Mouse (Mus musculus) ES-Bruce4 (cell line): ENCODE measurements around the gene Emx1. TPM values are rescaled to one million over a fixed set of nuclear protein-coding genes. Genes with fewer than 3 reads are reported as not detected.
"Not testable (repeated sequence)": the region's sequence is repeated elsewhere in the genome, so short reads cannot be mapped to it uniquely, and the experiment has no call there.

Source experiments
- H3K27ac ChIP-seq: 2 replicates; pipeline ENCODE4 v1.5.1; 2012; ENCODE audit warnings: low read length, inconsistent platforms; ENCODE audit not compliant: insufficient read depth
- H3K27me3 ChIP-seq: 2 replicates; pipeline ENCODE4 v1.6.1; 2012; ENCODE audit warnings: mild to moderate bottlenecking, low read length, inconsistent platforms; ENCODE audit not compliant: control insufficient read depth, poor library complexity, insufficient read depth, severe bottlenecking
- H3K36me3 ChIP-seq: 2 replicates; pipeline ENCODE4 v1.6.1; 2012; ENCODE audit warnings: inconsistent platforms, mild to moderate bottlenecking, low read length, moderate library complexity; ENCODE audit not compliant: control insufficient read depth, poor library complexity, insufficient read depth, severe bottlenecking
- H3K4me1 ChIP-seq: one replicate; pipeline ENCODE4 v1.8.1; 2011; ENCODE audit warnings: low read length; ENCODE audit not compliant: control insufficient read depth, insufficient read depth
- H3K4me3 ChIP-seq: 2 replicates; pipeline ENCODE4 v1.5.1; 2011; ENCODE audit warnings: low read depth, mild to moderate bottlenecking, low read length
- H3K9ac ChIP-seq: 2 replicates; pipeline ENCODE4 v1.6.1; 2012; ENCODE audit warnings: low read depth, mild to moderate bottlenecking, inconsistent platforms; ENCODE audit not compliant: poor library complexity, severe bottlenecking
- H3K9me3 ChIP-seq: replicated peaks from 2 replicates; pipeline ENCODE4 v1.6.1; 2012; ENCODE audit warnings: mild to moderate bottlenecking, low read length, inconsistent platforms; ENCODE audit not compliant: control insufficient read depth, poor library complexity, insufficient read depth, severe bottlenecking
- CTCF ChIP-seq: IDR thresholded peaks from one replicate; pipeline ENCODE4 v1.8.1; 2011; ENCODE audit warnings: low read depth, low read length
- EP300 ChIP-seq: IDR thresholded peaks from 2 replicates; pipeline ENCODE4 v1.6.1; 2011; ENCODE audit warnings: low read depth, low read length; ENCODE audit not compliant: insufficient read depth
- POLR2A ChIP-seq: IDR thresholded peaks from one replicate; pipeline ENCODE4 v1.8.1; 2011; ENCODE audit warnings: low read length; ENCODE audit not compliant: insufficient read depth
- polyA plus RNA-seq: library from polyadenylated mRNA; stranded (reverse); fragments of >200 nt; gene quantifications from 2 replicates; pipeline ENCODE4 v1.2.4, GENCODE M21; 2011; ENCODE audit warnings: low read depth; ENCODE audit not compliant: missing spikeins, insufficient read depth, insufficient read length

Emx1 gene
- polyA plus RNA-seq, 1 experiment = 1.8 TPM

DNA sequence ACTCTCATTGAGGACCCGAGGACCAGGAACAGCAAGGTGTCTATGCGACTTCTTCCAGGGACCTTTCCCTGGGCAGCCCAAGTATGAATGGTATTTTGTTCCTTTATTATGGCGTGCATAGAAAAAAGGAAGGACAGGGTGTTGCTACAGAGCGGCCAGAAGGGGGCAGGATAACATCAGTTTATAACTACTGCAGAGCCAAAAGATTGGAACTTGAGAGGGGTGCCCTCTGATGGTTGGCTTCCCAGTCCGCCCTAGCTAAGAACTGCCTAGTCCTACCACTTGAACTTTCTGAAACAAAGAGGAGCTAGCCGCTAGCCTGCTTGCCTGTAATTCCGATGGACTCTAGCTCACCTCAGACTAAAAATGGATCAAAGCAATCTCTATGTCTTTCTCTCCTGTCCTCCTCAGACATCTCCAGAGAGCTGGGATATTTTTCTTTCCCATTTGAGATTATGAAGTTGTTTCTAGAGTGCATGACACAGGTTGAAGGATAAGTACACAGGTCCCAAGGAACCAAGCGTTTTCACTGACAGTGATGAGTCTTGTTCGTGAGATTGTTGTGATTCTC is 33.2 kb upstream of the Emx1 start:
- no peak overlapping the region for H3K9ac ChIP-seq
- no peaks in the 10 kb centered on the region for H3K4me1 ChIP-seq
- no peaks in the 10 kb centered on the region for H3K9me3 ChIP-seq
- no peaks in the 10 kb centered on the region for H3K27me3 ChIP-seq
- no peak overlapping the region for H3K4me3 ChIP-seq
- no peaks in the 10 kb centered on the region for H3K36me3 ChIP-seq
- TF ChIP-seq CTCF (peak; percentile 74), EP300 (no peak)
- no peak overlapping the region for H3K27ac ChIP-seq

DNA sequence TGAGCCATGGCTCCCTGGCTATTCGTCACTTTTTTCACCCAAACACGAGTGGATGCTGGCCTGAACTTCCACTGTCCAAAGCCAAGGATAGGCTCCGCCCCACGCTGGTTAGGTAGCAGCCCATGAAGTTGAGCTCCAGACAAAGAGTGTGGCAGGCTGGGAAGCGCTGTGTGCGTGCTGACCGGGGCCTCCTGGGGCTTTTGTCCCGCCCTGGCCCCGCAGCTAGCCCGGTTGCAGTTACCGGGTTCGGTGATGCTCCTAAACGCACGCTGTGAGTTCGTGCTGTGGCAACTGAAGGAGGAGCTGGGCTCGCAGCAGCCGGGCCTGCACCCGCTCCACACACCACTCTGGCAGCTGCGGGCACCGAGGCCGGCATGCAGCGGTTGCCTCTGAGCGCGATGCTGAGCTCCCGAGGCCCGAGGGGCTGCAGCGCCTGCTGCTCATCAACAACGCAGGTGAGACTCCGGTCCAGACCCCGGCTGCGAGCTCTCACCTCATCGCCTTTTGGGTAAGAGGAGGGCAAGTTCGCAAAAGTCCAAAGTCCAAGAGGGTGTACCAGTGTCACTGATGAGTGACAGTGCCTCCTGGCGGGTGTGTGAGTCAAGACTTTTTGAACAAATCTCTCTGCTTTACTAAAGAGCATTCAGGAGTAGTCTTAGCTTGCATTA is 32.2 kb upstream of the Emx1 start:
- H3K4me3 ChIP-seq = peak overlapping the region; percentile 56
- H3K9ac ChIP-seq = peak overlapping the region; percentile 46
- H3K9me3 ChIP-seq = no peaks in the 10 kb centered on the region
- H3K36me3 ChIP-seq = no peaks in the 10 kb centered on the region
- no peaks in the 10 kb centered on the region for H3K27me3 ChIP-seq
- no peak overlapping the region for H3K27ac ChIP-seq
- TF ChIP-seq CTCF = peak; percentile 37
- no peak for TF ChIP-seq POLR2A
- H3K4me1 ChIP-seq = no peaks in the 10 kb centered on the region

GRCm38 (mm10) chr6:85156551-85156950 is 30.7 kb upstream of the Emx1 start:
- not testable (repeated sequence) for H3K27me3 ChIP-seq, H3K4me1 ChIP-seq, H3K9me3 ChIP-seq, H3K36me3 ChIP-seq, H3K27ac ChIP-seq, H3K9ac ChIP-seq, H3K4me3 ChIP-seq

DNA sequence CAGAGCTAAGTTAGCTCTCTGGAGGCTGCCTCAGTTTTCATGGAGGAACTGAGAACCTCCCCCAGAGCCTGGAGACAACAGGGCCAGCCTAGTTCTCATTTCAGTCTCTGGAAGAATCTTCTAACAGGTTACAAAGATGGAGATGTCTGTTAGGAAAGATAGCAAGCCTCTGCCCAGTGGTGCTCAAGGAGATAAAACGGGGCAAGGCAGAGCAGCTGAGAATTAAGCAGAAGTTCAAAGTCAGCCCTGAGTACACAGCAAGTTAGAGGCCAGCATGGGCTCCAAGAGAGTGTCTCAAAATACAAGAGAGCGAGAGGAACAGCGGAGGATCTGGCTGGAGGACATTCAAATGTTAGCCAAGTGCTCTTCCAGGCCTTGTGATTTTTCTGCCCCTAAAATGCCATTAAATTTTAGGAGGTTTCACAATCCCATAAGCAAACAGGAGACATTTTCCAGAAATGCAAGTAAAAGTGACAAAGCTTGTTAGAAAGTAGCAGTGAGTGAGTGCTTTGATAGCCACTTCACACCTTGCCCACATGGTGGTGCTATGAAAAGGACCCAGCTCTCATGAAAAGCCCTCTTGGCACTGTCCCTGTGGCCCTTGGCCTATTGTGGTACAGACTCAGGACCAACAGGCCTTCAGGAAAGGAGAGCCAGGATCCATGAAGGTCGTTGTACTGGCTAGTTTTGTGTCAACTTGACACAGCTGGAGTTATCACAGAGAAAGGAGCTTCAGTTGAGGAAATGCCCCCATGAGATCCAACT is 29.0 kb upstream of the Emx1 start:
- not testable (repeated sequence) for H3K4me3 ChIP-seq, H3K27me3 ChIP-seq, H3K9ac ChIP-seq, H3K4me1 ChIP-seq, H3K9me3 ChIP-seq, H3K36me3 ChIP-seq, H3K27ac ChIP-seq
- peak; percentile 22 for TF ChIP-seq CTCF

DNA sequence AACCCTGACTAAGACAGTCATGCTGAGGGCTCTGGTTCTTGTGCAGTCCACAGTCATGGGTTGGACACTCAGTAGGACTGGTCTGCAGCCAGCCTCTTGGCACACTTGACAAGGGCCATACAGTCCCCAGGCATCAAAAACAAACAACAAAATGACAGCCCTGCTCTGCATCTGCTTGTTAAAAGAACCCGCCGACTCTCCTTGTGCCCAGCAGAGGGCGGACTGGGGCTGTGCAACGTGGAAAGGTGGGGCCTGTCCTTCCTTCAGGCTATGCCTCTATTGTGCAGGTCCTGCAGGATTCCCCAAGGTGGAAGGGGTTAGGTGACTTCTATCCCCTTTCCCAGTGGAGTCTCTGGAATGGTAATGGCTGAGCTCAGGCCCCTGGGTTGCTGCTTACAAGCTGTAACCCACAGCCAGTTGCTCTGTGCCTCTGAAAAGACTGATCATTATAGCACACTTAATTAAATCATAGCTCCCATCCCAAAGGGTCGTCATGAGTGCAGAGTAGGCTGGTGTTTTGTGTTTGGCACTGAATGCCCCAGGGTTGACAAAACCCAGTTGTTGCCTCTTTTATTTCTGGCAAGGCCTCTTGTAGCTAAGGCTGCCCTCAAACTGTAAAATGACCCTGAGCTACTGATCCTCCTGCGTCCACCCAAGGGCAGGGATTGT is 28.0 kb upstream of the Emx1 start:
- not testable (repeated sequence) for H3K36me3 ChIP-seq, H3K9ac ChIP-seq, H3K27ac ChIP-seq, H3K4me1 ChIP-seq, H3K9me3 ChIP-seq, H3K4me3 ChIP-seq, H3K27me3 ChIP-seq
- TF ChIP-seq CTCF = peak; percentile 66

- Histone ChIP-seq H3K9ac (no peak overlapping the region), H3K36me3 (no peaks in the 10 kb centered on the region), H3K27me3 (no peaks in the 10 kb centered on the region), H3K4me3 (no peak overlapping the region), H3K9me3 (no peaks in the 10 kb centered on the region), H3K27ac (no peak overlapping the region), H3K4me1 (no peaks in the 10 kb centered on the region)
- TF ChIP-seq EP300 (no peak), POLR2A (no peak), CTCF (peak; percentile 57)
These were observed 26.9 kb upstream of the Emx1 start for GRCm38 (mm10) chr6:85160201-85160923.
